In the genomic region with DNA sequence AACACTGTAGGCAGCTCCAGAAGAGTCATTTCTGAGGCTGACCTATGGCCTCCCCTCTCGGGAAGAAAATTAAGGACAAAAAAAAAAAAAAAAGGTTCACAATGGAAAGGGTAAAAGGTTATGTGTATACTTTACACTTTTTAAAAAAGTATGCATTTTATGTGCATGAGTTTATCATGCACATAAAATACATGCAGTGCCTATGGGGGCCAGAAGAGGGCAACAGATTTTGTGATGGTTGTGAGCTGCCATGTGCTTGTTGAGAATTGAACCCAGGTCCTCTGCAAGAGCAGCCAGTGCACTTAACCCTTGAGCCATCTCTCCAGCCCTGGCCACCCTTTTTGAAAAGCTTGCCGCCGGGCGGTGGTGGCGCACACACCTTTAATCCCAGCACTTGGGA, we compare ENCODE assay signal across 10 mouse cellular contexts. TPM values are rescaled to one million over a fixed set of nuclear protein-coding genes. Genes with fewer than 3 reads are reported as not detected.
DNase-seq lines count a peak whose midpoint lies in the region; ATAC-seq and TF ChIP-seq lines count a peak whose summit lies in the region.
"Had no signal": no experiment of that assay in that cellular context is flagged by ENCODE, and none has a peak within 500 bp of the region (broad histone marks: within the 10 kb centered on the region; RNA-seq: fewer than 3 reads in every experiment).

No protein-coding gene starts in this region.

- H3K4me2 ChIP-seq in embryonic facial prominence, embryonic 14.5 days (ENCODE audit: low read depth, low read length), result peak overlapping the region; percentile 66; the same call in 1 of the 2 replicates
- H3K4me2 ChIP-seq in neural tube, embryonic 15.5 days, result peak overlapping the region; percentile 86; the same call in 1 of the 2 replicates

- no peak overlapping the region for H3K9ac ChIP-seq in embryonic facial prominence, embryonic 14.5 days (ENCODE audit: low read depth, low read length)
- no peak overlapping the region for H3K9ac ChIP-seq in neural tube, embryonic 15.5 days (replicated peaks)
- H3K9ac ChIP-seq: embryonic facial prominence, embryonic 15.5 days had no signal

- H3K27me3 ChIP-seq in cerebellum, adult 2 months (ENCODE audit: control insufficient read depth, insufficient read depth, low read length), result peaks cover 1% of the 10 kb centered on the region; the same call in 1 of the 2 replicates
- peaks cover 64% of the 10 kb centered on the region for H3K27me3 ChIP-seq in embryonic facial prominence, embryonic 14.5 days (replicated peaks; ENCODE audit: control insufficient read depth, insufficient read depth, low read length)
- H3K27me3 ChIP-seq in neural tube, embryonic 15.5 days (replicated peaks), result peaks cover 51% of the 10 kb centered on the region

- TF ChIP-seq POLR2A in cerebellum, adult 2 months (IDR thresholded peaks at IDR 0.05; ENCODE audit: borderline replicate concordance, insufficient read depth, low read length), result no peak

- 0 out of 2 replicates have a peak, but pooled peaks cover 3% of the 10 kb centered on the region for H3K9me3 ChIP-seq in embryonic facial prominence, embryonic 14.5 days (ENCODE audit: control insufficient read depth, low read length)
- H3K9me3 ChIP-seq in neural tube, embryonic 15.5 days (replicated peaks), result no peaks in the 10 kb centered on the region
- H3K9me3 ChIP-seq: embryonic facial prominence, embryonic 15.5 days had no signal

- no peak for DNase-seq in cerebellum, adult 2 months
- no peak for DNase-seq in cerebellum, adult 11-12 months
- DNase-seq in layer of hippocampus, adult 2 months (ENCODE audit: low spot score in 2 of 2), result no peak
- DNase-seq in layer of hippocampus, adult 8-10 months (ENCODE audit: low spot score in 2 of 2), result no peak
- no peak for DNase-seq in embryonic facial prominence, embryonic 14.5 days (ENCODE audit: low spot score)
- DNase-seq in T-cell, adult 2 months (ENCODE audit: low spot score), result no peak
- no peak for DNase-seq in gastrocnemius, postnatal 10 days
- DNase-seq: right cerebral cortex, postnatal 14 days had no signal

- WGBS in cerebellum, adult 2 months, result 51% methylated on average over 5 of the region's 5 CpGs
- 54% methylated on average over 5 of the region's 5 CpGs for WGBS in embryonic facial prominence, embryonic 14.5 days
- WGBS in neural tube, embryonic 15.5 days, result 54% methylated on average over 5 of the region's 5 CpGs

- no peak overlapping the region for H3K4me3 ChIP-seq in cerebellum, adult 2 months (replicated peaks; ENCODE audit: insufficient read depth, low read depth, low read length)
- no peak overlapping the region for H3K4me3 ChIP-seq in layer of hippocampus, adult 2 months
- no peak overlapping the region; the same call in 1 of the 2 replicates for H3K4me3 ChIP-seq in embryonic facial prominence, embryonic 14.5 days (ENCODE audit: low read depth, low read length)
- H3K4me3 ChIP-seq in neural tube, embryonic 15.5 days (replicated peaks), result peak overlapping the region; percentile 46; the same call in 1 of the 2 replicates

- ATAC-seq in embryonic facial prominence, embryonic 14.5 days (ENCODE audit: low read depth), result no peak
- no peak for ATAC-seq in neural tube, embryonic 15.5 days (ENCODE audit: low FRiP score)

- no peaks in the 10 kb centered on the region for H3K4me1 ChIP-seq in cerebellum, adult 2 months (ENCODE audit: control insufficient read depth, insufficient read depth, low read length)
- peaks cover 8% of the 10 kb centered on the region for H3K4me1 ChIP-seq in embryonic facial prominence, embryonic 14.5 days (ENCODE audit: control insufficient read depth, insufficient read depth, low read length)
- peaks cover 16% of the 10 kb centered on the region for H3K4me1 ChIP-seq in neural tube, embryonic 15.5 days

- no peaks in the 10 kb centered on the region for H3K36me3 ChIP-seq in embryonic facial prominence, embryonic 14.5 days (ENCODE audit: control insufficient read depth, insufficient read depth, low read length)
- no peaks in the 10 kb centered on the region for H3K36me3 ChIP-seq in neural tube, embryonic 15.5 days
- H3K36me3 ChIP-seq: embryonic facial prominence, embryonic 15.5 days had no signal

- TF ChIP-seq CTCF in cerebellum, adult 2 months (IDR thresholded peaks at IDR 0.05; ENCODE audit: borderline replicate concordance, insufficient read depth, low read depth, low read length), result peak; percentile 20; the same call in 1 of the 2 replicates
- peak; percentile 71 for TF ChIP-seq CTCF in layer of hippocampus, adult 2 months (conservative IDR thresholded peaks at IDR 0.05)

- no peak overlapping the region for H3K27ac ChIP-seq in cerebellum, adult 2 months (ENCODE audit: insufficient read depth, low read length)
- H3K27ac ChIP-seq in layer of hippocampus, adult 2 months, result no peak overlapping the region
- no peak overlapping the region for H3K27ac ChIP-seq in embryonic facial prominence, embryonic 14.5 days (replicated peaks; ENCODE audit: low read depth, low read length)
- H3K27ac ChIP-seq in neural tube, embryonic 15.5 days (replicated peaks), result no peak overlapping the region
- H3K27ac ChIP-seq: embryonic facial prominence, embryonic 15.5 days had no signal

RNA-seq across cellular contexts. Expression of a gene that starts 3.6 kb away (rescaled TPM):
- 0.19 and 0.28 TPM in 2 replicates for polyA plus RNA-seq in cerebellum, adult 2 months (2012; rRNA removed)
- under 1 TPM; 0.79 to 0.98 TPM for total RNA-seq in layer of hippocampus, adult 2 months (2021)
- 1 to 10 TPM in 2 of 4 experiments, under 1 TPM in 2; 0.59 to 1.4 (median 1.0) TPM for total RNA-seq in layer of hippocampus, adult 8-10 months (2022)
- not detected in 2 replicates for polyA plus RNA-seq in embryonic facial prominence, embryonic 14.5 days (2014; fragmentation: Nextera tagmentation; extraction: Ambion mirVana)
- 0.19 and 0.33 TPM in 2 replicates for polyA plus RNA-seq in neural tube, embryonic 15.5 days (2015; fragmentation: Nextera tagmentation; extraction: Ambion mirVana)
- total RNA-seq in gastrocnemius, postnatal 10 days (2021), result not detected
- polyA plus RNA-seq: embryonic facial prominence, embryonic 15.5 days had no signal

RNA-seq across cellular contexts. Expression of a gene that starts 11.3 kb away (rescaled TPM):
- polyA plus RNA-seq in cerebellum, adult 2 months (2012; rRNA removed), result not detected in 2 replicates
- total RNA-seq in layer of hippocampus, adult 2 months (2021), result not detected
- total RNA-seq in layer of hippocampus, adult 8-10 months (2022), result under 1 TPM in 1 of 4 experiments, not detected in 3; 0.56 TPM
- 1.0 TPM in 1 of 2 replicates, not detected in the other for polyA plus RNA-seq in embryonic facial prominence, embryonic 14.5 days (2014; fragmentation: Nextera tagmentation; extraction: Ambion mirVana)
- not detected in 2 replicates for polyA plus RNA-seq in neural tube, embryonic 15.5 days (2015; fragmentation: Nextera tagmentation; extraction: Ambion mirVana)
- not detected for total RNA-seq in gastrocnemius, postnatal 10 days (2021)
- polyA plus RNA-seq: embryonic facial prominence, embryonic 15.5 days had no signal

RNA-seq across cellular contexts. Expression of a gene that starts 39.4 kb away (rescaled TPM):
- polyA plus RNA-seq in cerebellum, adult 2 months (2012; rRNA removed), result 28.2 TPM in 2 replicates
- total RNA-seq in layer of hippocampus, adult 2 months (2021), result 10 to 100 TPM; 25.8 to 26.5 TPM
- total RNA-seq in layer of hippocampus, adult 8-10 months (2022), result 10 to 100 TPM; 24.7 to 31.2 (median 28.6) TPM
- 26.3 and 29.4 TPM in 2 replicates for polyA plus RNA-seq in embryonic facial prominence, embryonic 14.5 days (2014; fragmentation: Nextera tagmentation; extraction: Ambion mirVana)
- polyA plus RNA-seq in neural tube, embryonic 15.5 days (2015; fragmentation: Nextera tagmentation; extraction: Ambion mirVana), result 41.2 and 44.7 TPM in 2 replicates
- total RNA-seq in gastrocnemius, postnatal 10 days (2021), result 1 to 10 TPM; 8.0 to 8.7 TPM

RNA-seq across cellular contexts. Expression of a gene that starts 40.5 kb away (rescaled TPM):
- polyA plus RNA-seq in cerebellum, adult 2 months (2012; rRNA removed), result 39.9 and 42.8 TPM in 2 replicates
- total RNA-seq in layer of hippocampus, adult 2 months (2021), result 10 to 100 TPM; 47.7 to 48.6 TPM
- total RNA-seq in layer of hippocampus, adult 8-10 months (2022), result 10 to 100 TPM; 39.3 to 53.1 (median 51.4) TPM
- 20.4 and 24.4 TPM in 2 replicates for polyA plus RNA-seq in embryonic facial prominence, embryonic 14.5 days (2014; fragmentation: Nextera tagmentation; extraction: Ambion mirVana)
- polyA plus RNA-seq in neural tube, embryonic 15.5 days (2015; fragmentation: Nextera tagmentation; extraction: Ambion mirVana), result 33.2 and 35.5 TPM in 2 replicates
- 10 to 100 TPM; 24.7 to 36.5 TPM for total RNA-seq in gastrocnemius, postnatal 10 days (2021)

RNA-seq across cellular contexts. Expression of a gene that starts 54.6 kb away (rescaled TPM):
- 90.6 TPM in 2 replicates for polyA plus RNA-seq in cerebellum, adult 2 months (2012; rRNA removed)
- total RNA-seq in layer of hippocampus, adult 2 months (2021), result 10 to 100 TPM; 65.4 to 67.3 TPM
- total RNA-seq in layer of hippocampus, adult 8-10 months (2022), result 10 to 100 TPM; 65.4 to 69.0 (median 67.5) TPM
- polyA plus RNA-seq in embryonic facial prominence, embryonic 14.5 days (2014; fragmentation: Nextera tagmentation; extraction: Ambion mirVana), result 15.0 and 15.7 TPM in 2 replicates
- polyA plus RNA-seq in neural tube, embryonic 15.5 days (2015; fragmentation: Nextera tagmentation; extraction: Ambion mirVana), result 43.0 and 48.9 TPM in 2 replicates
- total RNA-seq in gastrocnemius, postnatal 10 days (2021), result 10 to 100 TPM; 10.6 to 11.2 TPM
